Mouse (Mus musculus): ENCODE measurements around the gene Tmem28.

GRCm38 (mm10) chrX:99872632-99873201 is 51.9 kb downstream of the Tmem28 start:
- TF ChIP-seq CTCF (IDR thresholded peaks at IDR 0.05; ENCODE audit: borderline replicate concordance, extremely low read depth, insufficient read depth, insufficient read length), result no peak
- TF ChIP-seq POLR2A (IDR thresholded peaks at IDR 0.05; ENCODE audit: borderline replicate concordance, extremely low read depth, insufficient read depth, insufficient read length, poor library complexity, severe bottlenecking), result no peak

All from brain, embryonic 14.5 days (tissue).